9 mouse cellular contexts compared by ENCODE assay signal in genomic region chr16:21778293-21778866, GRCm38 (mm10). TPM values are rescaled to one million over a fixed set of nuclear protein-coding genes. Genes with fewer than 3 reads are reported as not detected.
DNase-seq lines count a peak whose midpoint lies in the region; ATAC-seq and TF ChIP-seq lines count a peak whose summit lies in the region.
"Had no signal": no experiment of that assay in that cellular context is flagged by ENCODE, and none has a peak within 500 bp of the region (broad histone marks: within the 10 kb centered on the region; RNA-seq: fewer than 3 reads in every experiment).

No protein-coding gene starts in this region.

- TF ChIP-seq CTCF in lung, adult 2 months (IDR thresholded peaks at IDR 0.05; ENCODE audit: insufficient read depth, low read length): no peak

- H3K4me3 ChIP-seq in lung, adult 2 months (replicated peaks; ENCODE audit: extremely low read depth, low read depth, low read length): no peak overlapping the region
- no peak overlapping the region for H3K4me3 ChIP-seq in embryonic facial prominence, embryonic 11.5 days (ENCODE audit: low read depth, low read length)
- 0 out of 2 replicates have a peak overlapping the region, but pooled peaks have one; percentile 9 for H3K4me3 ChIP-seq in hindbrain, embryonic 14.5 days (replicated peaks; ENCODE audit: low read length)
- peak overlapping the region; percentile 41 for H3K4me3 ChIP-seq in lung, embryonic 16.5 days (ENCODE audit: low read length)
- H3K4me3 ChIP-seq: myocyte had no signal

- TF ChIP-seq POLR2A in lung, adult 2 months (IDR thresholded peaks at IDR 0.05; ENCODE audit: borderline replicate concordance, extremely low read depth, low read depth, low read length): no peak

- no peak overlapping the region for H3K9ac ChIP-seq in embryonic facial prominence, embryonic 11.5 days (replicated peaks; ENCODE audit: low read length)
- H3K9ac ChIP-seq in hindbrain, embryonic 14.5 days: no peak overlapping the region
- peak overlapping the region; percentile 40; the same call in 1 of the 2 replicates for H3K9ac ChIP-seq in lung, embryonic 16.5 days (ENCODE audit: low read length)

- no peak overlapping the region for H3K4me2 ChIP-seq in embryonic facial prominence, embryonic 11.5 days (ENCODE audit: low read depth, low read length)
- H3K4me2 ChIP-seq in hindbrain, embryonic 14.5 days (replicated peaks): peak overlapping the region; percentile 15; the same call in 1 of the 2 replicates
- H3K4me2 ChIP-seq in lung, embryonic 16.5 days (ENCODE audit: low read depth, low read length): peak overlapping the region; percentile 30; the same call in 1 of the 2 replicates

- 0 out of 2 replicates have a peak, but pooled peaks have one; percentile 52 for ATAC-seq in embryonic facial prominence, embryonic 11.5 days (replicated peaks; ENCODE audit: insufficient number of reproducible peaks, low FRiP score, low TSS enrichment, low read depth)
- no peak for ATAC-seq in hindbrain, embryonic 14.5 days (ENCODE audit: low FRiP score)
- ATAC-seq in lung, embryonic 16.5 days (ENCODE audit: low read depth): no peak
- ATAC-seq in activated CD4-positive, CD25-positive, alpha-beta regulatory T cell, adult 4 months: no peak

- peak; percentile 22 for DNase-seq in lung, adult 2 months
- DNase-seq in lung, adult 18-20 months: no peak
- peak; percentile 69 for DNase-seq in embryonic facial prominence, embryonic 11.5 days (ENCODE audit: low spot score)
- DNase-seq in hindbrain, embryonic 14.5 days (ENCODE audit: low spot score): peak; percentile 43
- peak; percentile 24 for DNase-seq in thymus, postnatal 25 days
- DNase-seq in left cerebral cortex, postnatal 10 days (ENCODE audit: extremely low spot score in 1 of 2, low spot score in 2 of 2): no peak

- H3K27ac ChIP-seq in embryonic facial prominence, embryonic 11.5 days (replicated peaks; ENCODE audit: low read depth, low read length): no peak overlapping the region
- H3K27ac ChIP-seq in hindbrain, embryonic 14.5 days: no peak overlapping the region
- H3K27ac ChIP-seq in lung, embryonic 16.5 days (ENCODE audit: low read length): no peak overlapping the region

- H3K9me3 ChIP-seq in embryonic facial prominence, embryonic 11.5 days (replicated peaks; ENCODE audit: control insufficient read depth, low read length): no peaks in the 10 kb centered on the region
- H3K9me3 ChIP-seq in hindbrain, embryonic 14.5 days (ENCODE audit: control insufficient read depth, low read length): no peaks in the 10 kb centered on the region
- no peaks in the 10 kb centered on the region for H3K9me3 ChIP-seq in lung, embryonic 16.5 days (ENCODE audit: control insufficient read depth, low read length)

- H3K27me3 ChIP-seq in embryonic facial prominence, embryonic 11.5 days (ENCODE audit: control insufficient read depth, insufficient read depth, low read length): no peaks in the 10 kb centered on the region
- no peaks in the 10 kb centered on the region for H3K27me3 ChIP-seq in hindbrain, embryonic 14.5 days (ENCODE audit: control insufficient read depth, insufficient read depth, low read length)
- H3K27me3 ChIP-seq in lung, embryonic 16.5 days (ENCODE audit: control insufficient read depth, insufficient read depth, low read depth, low read length): no peaks in the 10 kb centered on the region

- WGBS in lung, adult 2 months: 64% methylated on average over 3 of the region's 3 CpGs
- 41% methylated on average over 3 of the region's 3 CpGs for WGBS in embryonic facial prominence, embryonic 11.5 days
- 53% methylated on average over 3 of the region's 3 CpGs for WGBS in hindbrain, embryonic 14.5 days
- 49% methylated on average over 3 of the region's 3 CpGs for WGBS in lung, embryonic 16.5 days

- intact Hi-C loops in left cerebral cortex, postnatal 10 days (cut with DNase I): no loop called here

- no peaks in the 10 kb centered on the region for H3K36me3 ChIP-seq in embryonic facial prominence, embryonic 11.5 days (replicated peaks; ENCODE audit: control insufficient read depth, insufficient read depth, low read depth, low read length)
- H3K36me3 ChIP-seq in hindbrain, embryonic 14.5 days (replicated peaks; ENCODE audit: control insufficient read depth, insufficient read depth): no peaks in the 10 kb centered on the region
- H3K36me3 ChIP-seq in lung, embryonic 16.5 days (ENCODE audit: control insufficient read depth, insufficient read depth, low read length): no peaks in the 10 kb centered on the region

- no peaks in the 10 kb centered on the region for H3K4me1 ChIP-seq in lung, adult 2 months (ENCODE audit: control insufficient read depth, insufficient read depth, low read length)
- no peaks in the 10 kb centered on the region for H3K4me1 ChIP-seq in embryonic facial prominence, embryonic 11.5 days (ENCODE audit: control insufficient read depth, insufficient read depth, low read length)
- H3K4me1 ChIP-seq in hindbrain, embryonic 14.5 days (replicated peaks; ENCODE audit: control insufficient read depth, insufficient read depth, low read length): no peaks in the 10 kb centered on the region
- H3K4me1 ChIP-seq in lung, embryonic 16.5 days (replicated peaks; ENCODE audit: control insufficient read depth, insufficient read depth, low read length): no peaks in the 10 kb centered on the region

RNA-seq across cellular contexts. Expression of gene Ehhadh, which starts 9.2 kb away (rescaled TPM):
- 3.0 and 4.3 TPM in 2 replicates for polyA plus RNA-seq in lung, adult 2 months (2012; rRNA removed)
- polyA plus RNA-seq in embryonic facial prominence, embryonic 11.5 days (2014; fragmentation: Nextera tagmentation; extraction: Ambion mirVana): 2.1 and 2.6 TPM in 2 replicates
- 2.0 and 2.2 TPM in 2 replicates for polyA plus RNA-seq in hindbrain, embryonic 14.5 days (2014; fragmentation: Nextera tagmentation; extraction: Ambion mirVana)
- polyA plus RNA-seq in lung, embryonic 16.5 days (2015; fragmentation: Nextera tagmentation; extraction: Ambion mirVana): 2.4 and 2.6 TPM in 2 replicates
- polyA plus RNA-seq in activated CD4-positive, CD25-positive, alpha-beta regulatory T cell, adult 4 months (2017; shearing (Covaris generic)): 1 to 10 TPM; 5.0 to 6.4 TPM
- total RNA-seq in left cerebral cortex, postnatal 10 days (2021): 1 to 10 TPM; 1.4 to 1.9 TPM

RNA-seq across cellular contexts. Expression of gene Map3k13, which starts 15.8 kb away (rescaled TPM):
- polyA plus RNA-seq in lung, adult 2 months (2012; rRNA removed): 1.5 and 1.8 TPM in 2 replicates
- polyA plus RNA-seq in embryonic facial prominence, embryonic 11.5 days (2014; fragmentation: Nextera tagmentation; extraction: Ambion mirVana): 1.4 and 2.3 TPM in 2 replicates
- 8.3 and 8.5 TPM in 2 replicates for polyA plus RNA-seq in hindbrain, embryonic 14.5 days (2014; fragmentation: Nextera tagmentation; extraction: Ambion mirVana)
- polyA plus RNA-seq in lung, embryonic 16.5 days (2015; fragmentation: Nextera tagmentation; extraction: Ambion mirVana): 0.44 and 0.47 TPM in 2 replicates
- polyA plus RNA-seq in activated CD4-positive, CD25-positive, alpha-beta regulatory T cell, adult 4 months (2017; shearing (Covaris generic)): under 1 TPM; 0.19 to 0.36 TPM
- 10 to 100 TPM; 11.3 to 12.2 TPM for total RNA-seq in left cerebral cortex, postnatal 10 days (2021)

Comparison
In these comparisons a context has a peak if more than half of its experiments do, and no peak if none do; other contexts are left out.
1. DNase-seq: peak in lung, adult 2 months (single experiment), embryonic facial prominence, embryonic 11.5 days (single experiment), hindbrain, embryonic 14.5 days (single experiment) and thymus, postnatal 25 days (single experiment); none in lung, adult 18-20 months (0 of 2) and left cerebral cortex, postnatal 10 days (0 of 2).
2. H3K4me3 ChIP-seq: peak in hindbrain, embryonic 14.5 days (single experiment) and lung, embryonic 16.5 days (single experiment); none in lung, adult 2 months (single experiment) and embryonic facial prominence, embryonic 11.5 days (single experiment).